Mouse (Mus musculus) CH12.LX (cell line): Measurements from ENCODE around the gene Shld2.

Experiments
- CTCF ChIP-seq, 2 experiments: IDR thresholded peaks in 1 of 2; conservative IDR thresholded peaks in 1 of 2; 2 replicates each; pipeline ENCODE4 v1.5.1; 2011 to 2012; ENCODE audit warnings: low read depth in 2 of 2, low read length in 2 of 2, improper control_type of control experiment in 1 of 2, inconsistent platforms in 1 of 2, mild to moderate bottlenecking in 1 of 2, moderate library complexity in 1 of 2
- ELF1 ChIP-seq: IDR thresholded peaks from 2 replicates; pipeline ENCODE4 v1.6.1; 2014; ENCODE audit warnings: low read depth, mild to moderate bottlenecking, inconsistent platforms, low read length, improper control_type of control experiment
- EP300 ChIP-seq: IDR thresholded peaks from 2 replicates; pipeline ENCODE4 v1.6.1; 2011; ENCODE audit warnings: low read length, improper control_type of control experiment
- GABPA ChIP-seq: IDR thresholded peaks from 2 replicates; pipeline ENCODE4 v1.6.1; 2012; ENCODE audit warnings: low read depth, low read length, improper control_type of control experiment, inconsistent platforms; ENCODE audit not compliant: insufficient replicate concordance
- IRF4 ChIP-seq: IDR thresholded peaks from 2 replicates; pipeline ENCODE4 v1.6.1; 2014; ENCODE audit warnings: low read depth, mild to moderate bottlenecking, inconsistent platforms, low read length, improper control_type of control experiment
- MYC ChIP-seq: IDR thresholded peaks from 2 replicates; pipeline ENCODE4 v1.6.1; 2011; ENCODE audit warnings: low read depth, mild to moderate bottlenecking, improper control_type of control experiment, low read length
- NRF1 ChIP-seq: IDR thresholded peaks from 2 replicates; pipeline ENCODE4 v1.6.1; 2014; ENCODE audit warnings: low read depth, mild to moderate bottlenecking, inconsistent platforms, low read length, improper control_type of control experiment, moderate library complexity
- POLR2A ChIP-seq: IDR thresholded peaks from 2 replicates; pipeline ENCODE4 v1.6.1; 2011; ENCODE audit warnings: low read depth, mild to moderate bottlenecking, improper control_type of control experiment, low read length
- RCOR1 ChIP-seq: conservative IDR thresholded peaks from 2 replicates; pipeline ENCODE4 v1.6.1; 2012; ENCODE audit warnings: low read depth, mild to moderate bottlenecking, inconsistent platforms, low read length, improper control_type of control experiment
- SMC3 ChIP-seq: IDR thresholded peaks from 2 replicates; pipeline ENCODE4 v1.6.1; 2011; ENCODE audit warnings: low read depth, low read length, improper control_type of control experiment
- ZC3H11A ChIP-seq: IDR thresholded peaks from 2 replicates; pipeline ENCODE4 v1.6.1; 2012; ENCODE audit warnings: low read depth, mild to moderate bottlenecking, inconsistent platforms, low read length, improper control_type of control experiment
- ZMIZ1 ChIP-seq: IDR thresholded peaks from 2 replicates; pipeline ENCODE4 v1.6.1; 2012; ENCODE audit warnings: low read depth, mild to moderate bottlenecking, inconsistent platforms, low read length, improper control_type of control experiment

GRCm38 (mm10) chr14:34233846-34234245, 76.4 kb downstream of the Shld2 start:
- no peak for TF ChIP-seq CTCF (conservative IDR thresholded peaks at IDR 0.05 in 1 of 2, IDR thresholded peaks at IDR 0.05 in 1 of 2; ENCODE audit: low read depth in 2 of 2, low read length in 2 of 2)
- TF ChIP-seq POLR2A, result no peak
- TF ChIP-seq GABPA, result no peak
- no peak for TF ChIP-seq SMC3
- no peak for TF ChIP-seq MYC
- no peak for TF ChIP-seq RCOR1
- no peak for TF ChIP-seq IRF4
- TF ChIP-seq EP300, result no peak
- no peak for TF ChIP-seq ELF1
- TF ChIP-seq ZC3H11A, result no peak
- TF ChIP-seq ZMIZ1, result no peak
- TF ChIP-seq NRF1, result no peak
